Mouse (Mus musculus): ENCODE measurements around the gene Ccr10.

Gene Ccr10

DNA sequence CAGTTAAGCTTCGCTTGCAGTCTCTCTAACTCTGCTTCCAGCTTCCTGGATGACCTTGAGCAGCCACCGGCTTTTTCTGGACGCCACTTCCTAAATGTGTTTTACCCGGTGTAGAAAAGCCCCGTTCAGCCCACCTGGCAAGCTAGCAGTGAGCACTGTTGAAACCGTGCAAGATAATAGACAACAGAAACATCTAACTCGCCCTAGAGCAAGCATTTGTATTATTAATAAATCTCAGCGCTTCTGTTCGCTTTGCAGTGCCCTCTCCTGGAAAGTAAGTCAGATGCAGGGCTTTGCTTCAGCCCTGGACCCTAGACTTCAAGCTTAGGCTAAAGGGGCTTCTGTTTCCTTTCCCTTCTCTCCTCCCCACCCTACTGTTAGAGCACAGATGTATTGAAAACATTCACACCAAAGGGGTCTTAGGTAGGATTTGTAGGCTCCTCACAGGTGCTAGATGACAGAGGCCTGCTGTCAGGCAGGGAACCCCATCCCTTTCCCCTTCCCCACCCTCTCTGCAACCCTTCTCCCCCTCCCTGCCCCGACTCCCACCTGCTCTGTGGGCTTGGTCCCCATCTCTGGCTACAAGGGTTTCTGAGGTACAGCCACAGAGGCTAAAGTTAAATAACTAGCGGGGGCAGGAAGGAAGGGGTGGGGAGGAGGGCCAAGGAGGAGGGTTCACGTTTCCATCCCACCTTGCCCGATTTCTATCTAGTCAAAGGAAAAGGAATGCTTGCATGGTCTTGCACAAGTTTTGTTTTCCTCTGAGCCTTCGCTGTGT, at the start of gene Ccr10:
Gene Ccr10, minus strand, starts transcription at position 593 of the 778 bp plus-strand sequence.
- peak; percentile 61 for DNase-seq (ENCODE audit: low read depth)

GRCm38 (mm10) chr11:101224337-101224736, 49.1 kb upstream of the Ccr10 start:
- no peak for DNase-seq (ENCODE audit: low read depth)

GRCm38 (mm10) chr11:101221306-101221986, 46.2 kb upstream of the Ccr10 start:
- DNase-seq (ENCODE audit: low read depth), result peak; percentile 27

- DNase-seq (ENCODE audit: low read depth), result no peak
Observed at GRCm38 (mm10) chr11:101220853-101221252, 45.6 kb upstream of the Ccr10 start.

GRCm38 (mm10) chr11:101218436-101219055, 43.3 kb upstream of the Ccr10 start:
- no peak for DNase-seq (ENCODE audit: low read depth)

- no peak for DNase-seq (ENCODE audit: low read depth)
Observed at GRCm38 (mm10) chr11:101216936-101217335, 41.7 kb upstream of the Ccr10 start.

DNA sequence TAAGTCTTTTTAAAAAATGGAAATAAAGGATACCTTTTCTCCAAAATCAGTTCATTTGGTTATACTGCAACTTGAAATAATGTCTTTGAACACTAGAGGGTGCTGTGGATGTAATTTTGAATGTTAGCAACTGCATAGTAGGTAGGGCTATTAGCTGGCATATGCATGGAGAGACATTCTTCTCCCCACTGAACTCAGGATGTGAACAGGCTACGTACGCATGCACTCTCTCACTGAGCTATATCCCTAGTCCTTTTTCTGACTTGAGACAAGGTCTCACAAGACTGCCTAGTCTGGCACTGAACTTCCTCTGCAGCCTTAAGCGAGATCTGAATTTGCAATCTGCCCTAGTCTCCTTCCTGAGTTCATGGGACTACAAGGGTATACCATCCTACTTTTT, 36.7 kb upstream of the Ccr10 start:
- peak; percentile 93 for DNase-seq (ENCODE audit: low read depth)

- DNase-seq (ENCODE audit: low read depth), result peak; percentile 71
Observed at GRCm38 (mm10) chr11:101200986-101201385, 25.7 kb upstream of the Ccr10 start.

DNA sequence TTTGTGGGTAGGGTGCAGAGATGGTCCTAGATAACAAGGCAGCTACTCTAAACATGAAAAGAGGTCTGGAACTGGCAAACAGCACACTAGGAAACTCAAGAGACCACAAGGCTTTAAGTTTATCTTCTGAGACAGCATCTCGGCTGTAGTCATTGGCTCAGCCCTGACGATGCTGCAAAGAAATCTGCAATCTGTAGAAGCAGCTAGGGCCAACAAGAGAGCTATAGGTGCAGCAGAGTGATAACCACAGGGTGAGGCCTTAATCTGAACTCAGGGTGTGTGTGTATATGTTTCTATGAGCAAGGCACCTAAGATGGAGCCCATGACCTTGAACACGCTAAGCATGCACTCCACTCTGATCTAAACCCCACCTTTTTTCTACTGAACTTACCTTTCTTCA, 24.3 kb upstream of the Ccr10 start:
- no peak for DNase-seq (ENCODE audit: low read depth)

GRCm38 (mm10) chr11:101196175-101196574, 20.9 kb upstream of the Ccr10 start:
- DNase-seq (ENCODE audit: low read depth), result no peak

GRCm38 (mm10) chr11:101195571-101195970, 20.3 kb upstream of the Ccr10 start:
- no peak for DNase-seq (ENCODE audit: low read depth)

DNA sequence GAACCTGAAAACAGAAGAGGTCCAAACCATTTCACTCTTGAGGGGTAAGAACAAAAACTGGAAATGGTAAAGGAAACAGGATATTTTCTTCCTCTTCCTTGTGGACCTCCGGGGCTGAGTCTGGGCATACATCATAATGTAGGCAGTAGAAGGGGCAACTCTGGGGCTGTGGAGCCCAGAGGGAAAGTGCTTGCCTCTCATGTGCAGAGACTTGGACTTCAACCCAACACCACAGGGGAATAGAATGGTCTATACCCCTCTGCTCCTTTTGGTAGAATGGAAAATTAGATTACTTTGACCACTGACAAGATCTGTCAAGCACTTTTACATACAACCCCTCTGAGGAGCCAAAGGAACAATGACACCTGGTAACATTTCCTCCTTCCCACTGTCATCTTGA, 19.9 kb upstream of the Ccr10 start:
- no peak for DNase-seq (ENCODE audit: low read depth)

GRCm38 (mm10) chr11:101194643-101195042, 19.4 kb upstream of the Ccr10 start:
- no peak for DNase-seq (ENCODE audit: low read depth)

GRCm38 (mm10) chr11:101194137-101194536, 18.9 kb upstream of the Ccr10 start:
- DNase-seq (ENCODE audit: low read depth), result peak; percentile 41

- no peak for DNase-seq (ENCODE audit: low read depth)
Observed at GRCm38 (mm10) chr11:101193076-101193475, 17.8 kb upstream of the Ccr10 start.

DNA sequence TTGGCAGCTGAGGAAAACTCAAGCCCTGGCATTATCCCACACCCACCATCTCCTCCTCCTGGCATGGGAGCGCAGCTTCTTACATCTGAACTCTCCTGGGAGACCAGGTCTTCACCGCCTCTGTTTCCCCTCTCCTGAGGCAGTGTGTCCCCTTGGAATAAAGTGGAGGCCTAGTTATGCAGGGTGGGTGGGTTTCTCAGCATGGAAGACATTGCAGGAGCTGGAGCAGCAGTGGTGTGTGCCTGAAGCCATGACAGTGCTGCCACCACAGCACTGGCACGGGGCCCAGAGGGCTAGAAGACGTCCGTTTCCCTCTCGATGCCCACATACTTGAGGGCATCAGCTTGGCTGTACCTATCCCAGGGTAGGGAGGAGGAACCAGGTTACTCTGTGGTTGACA, 17.4 kb upstream of the Ccr10 start:
- no peak for DNase-seq (ENCODE audit: low read depth)

DNA sequence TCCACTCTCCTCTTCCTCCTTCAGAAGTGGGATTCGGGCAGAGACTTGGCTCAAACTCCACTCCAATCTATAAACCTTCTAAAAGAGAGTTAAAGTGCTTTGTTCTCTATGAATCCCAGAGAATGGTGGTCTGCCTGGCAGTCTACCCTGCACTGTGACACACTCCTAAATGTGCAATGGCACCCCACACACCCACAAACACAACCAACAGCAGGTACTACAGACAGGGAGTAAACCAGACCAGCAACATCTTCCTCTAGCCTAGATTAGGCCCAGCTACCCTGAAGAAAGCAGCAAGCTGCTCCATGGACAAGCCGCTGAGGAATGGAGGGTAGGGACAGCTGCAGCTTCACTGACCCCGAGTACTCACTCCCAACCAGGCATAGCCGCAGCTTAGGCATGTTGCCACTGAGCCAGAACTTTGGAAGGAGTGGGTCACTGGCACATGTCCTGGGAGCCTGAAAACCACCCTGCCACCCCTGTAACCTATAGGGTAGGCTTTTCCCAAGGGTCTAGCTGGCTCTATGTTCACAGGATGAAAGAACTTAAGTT, 16.8 kb upstream of the Ccr10 start:
- DNase-seq (ENCODE audit: low read depth), result no peak

GRCm38 (mm10) chr11:101190913-101191907, 16.0 kb upstream of the Ccr10 start:
- no peak for DNase-seq (ENCODE audit: low read depth)

DNA sequence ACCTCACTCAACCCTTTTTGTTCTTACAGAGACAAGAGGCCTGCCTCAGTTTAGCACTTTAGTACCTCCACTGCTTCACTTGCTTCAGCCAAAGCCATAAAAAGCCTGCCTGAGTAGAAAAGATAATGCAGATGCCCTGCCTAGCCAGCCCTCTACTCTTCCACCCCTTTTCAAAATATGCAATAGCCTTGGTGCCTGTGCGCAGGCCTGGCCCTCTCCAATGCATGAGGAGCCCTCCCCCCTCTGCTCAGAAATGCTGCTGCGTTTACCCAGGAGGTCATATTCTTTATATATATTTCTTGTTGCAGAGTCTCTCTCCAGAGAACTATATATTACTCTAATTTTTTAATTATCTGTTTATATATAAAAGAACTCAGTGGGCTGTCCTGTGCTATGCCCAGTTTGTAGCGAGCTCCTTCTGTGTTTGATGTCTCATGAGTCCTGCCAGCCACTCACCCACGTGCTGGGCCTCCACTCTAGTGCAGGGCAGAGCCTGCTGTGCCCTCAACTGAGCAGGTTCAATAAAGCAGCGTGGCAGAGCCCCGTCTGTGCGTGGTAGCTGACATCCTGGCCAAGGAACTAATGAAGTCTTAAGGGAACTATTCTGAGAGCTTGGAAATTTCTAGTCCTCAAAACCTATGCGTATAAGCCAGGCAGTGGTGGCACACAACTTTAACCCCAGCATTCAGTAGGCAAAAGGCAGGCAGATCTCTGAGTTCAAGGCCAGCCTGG, 15.1 kb upstream of the Ccr10 start:
- no peak for DNase-seq (ENCODE audit: low read depth)

DNA sequence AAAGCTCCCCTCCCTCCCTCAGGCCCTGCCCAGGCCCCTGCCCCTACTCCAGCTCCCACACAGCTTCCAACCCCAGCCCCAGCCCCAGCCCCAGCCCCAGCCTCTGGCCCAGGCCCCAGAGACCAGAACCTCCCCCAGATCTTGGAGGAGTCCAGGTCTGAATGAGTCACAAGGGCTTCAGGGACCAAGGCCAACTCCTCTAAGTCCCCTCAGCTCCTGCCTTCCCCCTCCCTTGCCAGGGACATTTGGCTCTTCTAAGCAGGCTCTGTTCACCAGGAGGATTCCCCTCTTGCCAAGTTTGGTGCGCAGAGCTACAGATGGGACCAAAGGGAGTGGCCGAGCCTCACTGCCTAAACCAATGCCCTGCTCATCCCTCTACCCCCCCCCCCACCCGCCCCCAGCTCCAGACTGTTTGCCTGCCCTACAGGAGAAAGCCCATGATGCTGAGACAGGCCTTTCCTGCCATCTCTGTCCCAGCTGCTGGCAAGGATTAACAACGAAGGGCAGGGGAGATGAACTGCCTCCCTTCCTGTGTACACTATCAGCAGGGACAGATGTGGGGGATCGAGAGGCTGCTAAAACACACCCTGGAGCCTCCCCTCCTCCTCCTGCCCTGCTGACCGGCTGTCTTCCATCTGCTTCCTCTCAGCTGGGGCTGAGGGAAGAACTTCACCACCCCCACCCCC, 14.4 kb upstream of the Ccr10 start:
- peak; percentile 90 for DNase-seq (ENCODE audit: low read depth)
